Mouse (Mus musculus) right cerebral cortex, postnatal 14 days (tissue): ENCODE results near the gene Homer3.

Source experiments
- DNase-seq: peaks from one replicate; pipeline ENCODE4 v3.0.0; 2022

Homer3 gene

GRCm38 (mm10) chr8:70282603-70283135 lies at the start of gene Homer3:
Homer3 (plus strand) TSS chr8:70282827.
- DNase-seq = peak; percentile 76

GRCm38 (mm10) chr8:70233606-70234005 lies 49.0 kb upstream of the Homer3 start:
- DNase-seq = no peak

- peak; percentile 94 for DNase-seq
Observed at GRCm38 (mm10) chr8:70234080-70234780, 48.4 kb upstream of the Homer3 start, which contains the start of the genes Sugp2 and Armc6. Sugp2 (plus strand) TSS chr8:70234226. Armc6 (minus strand) TSS chr8:70234466.

- DNase-seq = no peak
Observed at GRCm38 (mm10) chr8:70234781-70235128, 47.9 kb upstream of the Homer3 start.

- DNase-seq = no peak
Observed at GRCm38 (mm10) chr8:70237842-70238241, 44.8 kb upstream of the Homer3 start.

- no peak for DNase-seq
Observed at GRCm38 (mm10) chr8:70240642-70241041, 42.0 kb upstream of the Homer3 start.

- no peak for DNase-seq
Observed at GRCm38 (mm10) chr8:70246622-70247021, 36.0 kb upstream of the Homer3 start.

- DNase-seq = no peak
Observed at GRCm38 (mm10) chr8:70247841-70248240, 34.8 kb upstream of the Homer3 start.

- no peak for DNase-seq
Observed at GRCm38 (mm10) chr8:70254628-70255027, 28.0 kb upstream of the Homer3 start.

- no peak for DNase-seq
Observed at GRCm38 (mm10) chr8:70257456-70257855, 25.2 kb upstream of the Homer3 start.

- DNase-seq = no peak
Observed at GRCm38 (mm10) chr8:70258600-70258999, 24.0 kb upstream of the Homer3 start.

- DNase-seq = no peak
Observed at GRCm38 (mm10) chr8:70259043-70259442, 23.6 kb upstream of the Homer3 start.

GRCm38 (mm10) chr8:70267674-70268073 lies 15.0 kb upstream of the Homer3 start:
- DNase-seq = no peak

- DNase-seq = no peak
Observed at GRCm38 (mm10) chr8:70268311-70268710, 14.3 kb upstream of the Homer3 start.

GRCm38 (mm10) chr8:70268799-70269565 lies 13.6 kb upstream of the Homer3 start:
- DNase-seq = peak; percentile 32

GRCm38 (mm10) chr8:70272949-70273348 lies 9.7 kb upstream of the Homer3 start:
- no peak for DNase-seq

GRCm38 (mm10) chr8:70274350-70274749 lies 8.3 kb upstream of the Homer3 start:
- DNase-seq = no peak

- DNase-seq = no peak
Observed at GRCm38 (mm10) chr8:70276476-70276875, 6.2 kb upstream of the Homer3 start.

GRCm38 (mm10) chr8:70278175-70278574 lies 4.5 kb upstream of the Homer3 start:
- DNase-seq = no peak

GRCm38 (mm10) chr8:70279266-70279665 lies 3.4 kb upstream of the Homer3 start:
- DNase-seq = no peak

GRCm38 (mm10) chr8:70281001-70281400 lies 1.6 kb upstream of the Homer3 start:
- no peak for DNase-seq

- DNase-seq = peak; percentile 26
Observed at GRCm38 (mm10) chr8:70283136-70284077, 780 bp downstream of the Homer3 start.

GRCm38 (mm10) chr8:70284421-70284820 lies 1.8 kb downstream of the Homer3 start:
- DNase-seq = no peak
